9 mouse cellular contexts compared by ENCODE assay signal in genomic region chr2:166342407-166342806, GRCm38 (mm10).
DNase-seq lines count a peak whose midpoint lies in the region; ATAC-seq lines count a peak whose summit lies in the region.
"Had no signal": no experiment of that assay in that cellular context is flagged by ENCODE, and none has a peak within 500 bp of the region (broad histone marks: within the 10 kb centered on the region; RNA-seq: fewer than 3 reads in every experiment).

No protein-coding gene starts in this region.

- WGBS in heart, embryonic 11.5 days (ENCODE audit: insufficient replicate concordance), result 82% methylated on average over 9 of the region's 9 CpGs
- WGBS in heart, embryonic 16.5 days, result 68% methylated on average over 9 of the region's 9 CpGs

- peak; percentile 98 for DNase-seq in heart, adult 11 months
- DNase-seq in brain, embryonic 18.5 days (ENCODE audit: low read depth, low spot score), result peak; percentile 54
- peak; percentile 30 to 58 for DNase-seq in left cerebral cortex, adult 9 months (ENCODE audit: low spot score in 2 of 2)
- DNase-seq in right cerebral cortex, postnatal 36 days (ENCODE audit: low spot score in 2 of 2), result peak; percentile 41 to 57
- DNase-seq in spleen, postnatal 4 days (ENCODE audit: low spot score in 2 of 2), result no peak

- H3K36me3 ChIP-seq in heart, embryonic 11.5 days (ENCODE audit: control insufficient read depth, insufficient read depth, low read length), result no peaks in the 10 kb centered on the region
- H3K36me3 ChIP-seq in heart, embryonic 16.5 days (ENCODE audit: control insufficient read depth, insufficient read depth), result no peaks in the 10 kb centered on the region

- no peak overlapping the region for H3K27ac ChIP-seq in heart, embryonic 11.5 days (ENCODE audit: low read depth, low read length)
- H3K27ac ChIP-seq in heart, embryonic 16.5 days (ENCODE audit: low read length), result 0 out of 2 replicates have a peak overlapping the region, but pooled peaks have one; percentile 2
- H3K27ac ChIP-seq: liver, embryonic 14.5 days had no signal

- H3K27me3 ChIP-seq in heart, embryonic 11.5 days (ENCODE audit: control insufficient read depth, insufficient read depth, low read length), result no peaks in the 10 kb centered on the region
- no peaks in the 10 kb centered on the region for H3K27me3 ChIP-seq in heart, embryonic 16.5 days (ENCODE audit: control insufficient read depth, insufficient read depth, low read length)

- H3K4me1 ChIP-seq in heart, embryonic 11.5 days (ENCODE audit: control insufficient read depth, insufficient read depth, low read length), result peaks cover 8% of the 10 kb centered on the region
- peaks cover 10% of the 10 kb centered on the region for H3K4me1 ChIP-seq in heart, embryonic 16.5 days (ENCODE audit: control insufficient read depth, insufficient read depth, low read length)

- no peak for ATAC-seq in heart, embryonic 11.5 days (replicated peaks; ENCODE audit: insufficient number of reproducible peaks, low FRiP score, low TSS enrichment)
- no peak for ATAC-seq in heart, embryonic 16.5 days (replicated peaks; ENCODE audit: extremely low read depth, insufficient read depth, low FRiP score)
- ATAC-seq in megakaryocyte-erythroid progenitor cell, adult 5-6 weeks (replicated peaks; ENCODE audit: low FRiP score, low TSS enrichment, poor library complexity, severe bottlenecking), result no peak

- H3K4me3 ChIP-seq in heart, embryonic 11.5 days (ENCODE audit: low read depth, low read length), result no peak overlapping the region
- no peak overlapping the region for H3K4me3 ChIP-seq in heart, embryonic 16.5 days (ENCODE audit: low read length)

- no peak overlapping the region for H3K9ac ChIP-seq in heart, embryonic 11.5 days (ENCODE audit: low read depth, low read length)
- H3K9ac ChIP-seq in heart, embryonic 16.5 days (ENCODE audit: low read length), result no peak overlapping the region
- H3K9ac ChIP-seq: liver, embryonic 14.5 days had no signal

- 0 out of 2 replicates have a peak, but pooled peaks cover 2% of the 10 kb centered on the region for H3K9me3 ChIP-seq in heart, embryonic 11.5 days (replicated peaks; ENCODE audit: control insufficient read depth, low read length)
- H3K9me3 ChIP-seq in heart, embryonic 16.5 days (replicated peaks; ENCODE audit: control insufficient read depth, low read length), result no peaks in the 10 kb centered on the region

- H3K4me2 ChIP-seq in heart, embryonic 11.5 days, result no peak overlapping the region
- H3K4me2 ChIP-seq in heart, embryonic 16.5 days (ENCODE audit: low read depth, low read length), result no peak overlapping the region

Comparison
In these comparisons a context has a peak if more than half of its experiments do, and no peak if none do; other contexts are left out.
1. DNase-seq: peak in heart, adult 11 months (single experiment), brain, embryonic 18.5 days (single experiment), left cerebral cortex, adult 9 months (2 of 2) and right cerebral cortex, postnatal 36 days (2 of 2); none in spleen, postnatal 4 days (0 of 2).